Comparison of ENCODE assay signal across 10 mouse cellular contexts in genomic region chr4:145825606-145826005, GRCm38 (mm10). TPM values are rescaled to one million over a fixed set of nuclear protein-coding genes. Genes with fewer than 3 reads are reported as not detected.
"Had no signal": no experiment of that assay in that cellular context is flagged by ENCODE, and none has a peak within 500 bp of the region (broad histone marks: within the 10 kb centered on the region; RNA-seq: fewer than 3 reads in every experiment).

No protein-coding gene starts in this region.

RNA-seq across cellular contexts. Expression of gene Zfp986, which starts 43.0 kb away (rescaled TPM):
- polyA plus RNA-seq: inflammation-experienced regulatory T-cells, adult 6 months; kidney, embryonic 14.5 days; limb, embryonic 10.5 days; liver, embryonic 15.5 days; lung, embryonic 14.5 days; midbrain, embryonic 10.5 days; myocyte; neural tube, embryonic 13.5 days; stomach, embryonic 14.5 days; thymus, postnatal 0 days had no signal
